ENCODE assay signal across 12 mouse cellular contexts in the genomic region with DNA sequence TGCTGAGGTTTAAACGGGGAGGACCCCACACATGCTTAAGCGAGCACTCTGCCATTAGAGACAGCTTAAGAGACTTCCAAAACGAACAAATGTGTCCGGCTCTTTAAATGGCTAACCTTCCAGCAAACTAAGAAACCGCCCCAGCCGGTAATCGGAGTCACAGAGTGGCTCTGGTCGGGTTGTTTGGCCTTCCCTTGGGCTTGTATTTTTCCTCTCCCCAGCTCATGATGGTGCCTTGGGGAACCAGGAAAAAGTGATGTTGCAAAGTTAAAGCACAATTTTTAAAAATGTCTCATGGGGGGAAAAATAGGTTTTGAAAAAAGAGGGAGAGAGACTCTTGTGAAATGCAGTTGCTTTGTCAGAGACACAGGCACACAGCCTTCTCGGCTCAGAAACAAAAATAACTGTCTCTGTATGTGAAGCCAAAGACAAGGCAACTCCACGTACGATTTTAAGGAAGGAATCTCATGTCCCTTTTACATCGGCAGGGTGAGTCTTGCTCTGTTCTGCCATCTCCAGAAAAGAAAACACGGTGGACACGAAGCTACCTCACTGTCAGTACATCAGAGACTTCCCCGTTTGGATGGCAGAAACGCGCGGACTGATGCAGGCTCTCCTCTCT. TPM values are rescaled to one million over a fixed set of nuclear protein-coding genes. Genes with fewer than 3 reads are reported as not detected.
DNase-seq lines count a peak whose midpoint lies in the region; ATAC-seq and TF ChIP-seq lines count a peak whose summit lies in the region.
"Had no signal": no experiment of that assay in that cellular context is flagged by ENCODE, and none has a peak within 500 bp of the region (broad histone marks: within the 10 kb centered on the region; RNA-seq: fewer than 3 reads in every experiment).

No protein-coding gene starts in this region.

- no peak for DNase-seq in forebrain, embryonic 11.5 days (ENCODE audit: low spot score)
- DNase-seq in kidney, adult 2 months = no peak
- DNase-seq in kidney, postnatal 36 days = no peak
- no peak for DNase-seq in testis, postnatal 10 days (ENCODE audit: low spot score)
- DNase-seq in ovary, adult 18-20 months (ENCODE audit: low spot score) = no peak
- DNase-seq: cerebellum, adult 18-20 months had no signal

- H3K9ac ChIP-seq in forebrain, embryonic 11.5 days (ENCODE audit: low read length) = no peak overlapping the region
- H3K9ac ChIP-seq in forebrain, embryonic 15.5 days (replicated peaks) = no peak overlapping the region
- H3K9ac ChIP-seq in stomach, embryonic 15.5 days = no peak overlapping the region

- no peak overlapping the region for H3K4me3 ChIP-seq in forebrain, embryonic 11.5 days (ENCODE audit: low read depth, low read length)
- H3K4me3 ChIP-seq in forebrain, embryonic 15.5 days = no peak overlapping the region
- H3K4me3 ChIP-seq in kidney, adult 2 months (ENCODE audit: insufficient read depth, low read depth, low read length) = no peak overlapping the region
- H3K4me3 ChIP-seq in testis, adult 2 months (ENCODE audit: control insufficient read depth, low read depth, low read length) = no peak overlapping the region
- H3K4me3 ChIP-seq in stomach, embryonic 15.5 days (replicated peaks) = no peak overlapping the region
- H3K4me3 ChIP-seq: erythroblast, embryonic 14.5 days had no signal

- ATAC-seq in forebrain, embryonic 11.5 days (replicated peaks; ENCODE audit: low FRiP score) = no peak
- ATAC-seq in forebrain, embryonic 15.5 days (replicated peaks) = no peak
- no peak for ATAC-seq in stomach, embryonic 15.5 days (ENCODE audit: insufficient read depth, low FRiP score, low read depth)

- H3K4me1 ChIP-seq in forebrain, embryonic 11.5 days (replicated peaks; ENCODE audit: control insufficient read depth, insufficient read depth, low read length) = no peaks in the 10 kb centered on the region; the same call in 1 of the 2 replicates
- H3K4me1 ChIP-seq in forebrain, embryonic 15.5 days = peaks cover 11% of the 10 kb centered on the region
- H3K4me1 ChIP-seq in kidney, adult 2 months (ENCODE audit: control insufficient read depth, insufficient read depth, low read length) = peaks cover 18% of the 10 kb centered on the region
- peaks cover 8% of the 10 kb centered on the region for H3K4me1 ChIP-seq in testis, adult 2 months (ENCODE audit: control insufficient read depth, insufficient read depth, low read length)
- H3K4me1 ChIP-seq in stomach, embryonic 15.5 days = 0 out of 2 replicates have a peak, but pooled peaks cover 3% of the 10 kb centered on the region

- no peaks in the 10 kb centered on the region for H3K36me3 ChIP-seq in forebrain, embryonic 11.5 days (ENCODE audit: control insufficient read depth, insufficient read depth, low read length)
- H3K36me3 ChIP-seq in forebrain, embryonic 15.5 days = no peaks in the 10 kb centered on the region
- no peaks in the 10 kb centered on the region for H3K36me3 ChIP-seq in kidney, adult 2 months (ENCODE audit: control insufficient read depth, insufficient read depth, low read length)
- no peaks in the 10 kb centered on the region for H3K36me3 ChIP-seq in testis, adult 2 months (ENCODE audit: control insufficient read depth, insufficient read depth, low read length)
- no peaks in the 10 kb centered on the region for H3K36me3 ChIP-seq in stomach, embryonic 15.5 days

- 65% methylated on average over 18 of the region's 18 CpGs for WGBS in forebrain, embryonic 11.5 days
- WGBS in forebrain, embryonic 15.5 days = 57% methylated on average over 18 of the region's 18 CpGs
- 51% methylated on average over 18 of the region's 18 CpGs for WGBS in kidney, adult 2 months
- 41% methylated on average over 18 of the region's 18 CpGs for WGBS in stomach, embryonic 15.5 days

- H3K27me3 ChIP-seq in forebrain, embryonic 11.5 days (ENCODE audit: control insufficient read depth, insufficient read depth, low read length) = no peaks in the 10 kb centered on the region; the same call in 1 of the 2 replicates
- H3K27me3 ChIP-seq in forebrain, embryonic 15.5 days = no peaks in the 10 kb centered on the region
- H3K27me3 ChIP-seq in kidney, adult 2 months (replicated peaks; ENCODE audit: control insufficient read depth, insufficient read depth, low read length) = no peaks in the 10 kb centered on the region
- peaks cover 3% of the 10 kb centered on the region for H3K27me3 ChIP-seq in testis, adult 2 months (ENCODE audit: control insufficient read depth, insufficient read depth, low read length)
- no peaks in the 10 kb centered on the region for H3K27me3 ChIP-seq in stomach, embryonic 15.5 days (replicated peaks)

- no peaks in the 10 kb centered on the region for H3K9me3 ChIP-seq in forebrain, embryonic 11.5 days (ENCODE audit: control insufficient read depth, low read length)
- H3K9me3 ChIP-seq in forebrain, embryonic 15.5 days = no peaks in the 10 kb centered on the region
- no peaks in the 10 kb centered on the region for H3K9me3 ChIP-seq in stomach, embryonic 15.5 days

- TF ChIP-seq POLR2A in kidney, adult 2 months (IDR thresholded peaks at IDR 0.05; ENCODE audit: low read depth, low read length) = no peak
- TF ChIP-seq POLR2A in testis, adult 2 months (IDR thresholded peaks at IDR 0.05; ENCODE audit: control insufficient read depth, low read depth, low read length) = no peak

- H3K4me2 ChIP-seq in forebrain, embryonic 11.5 days (ENCODE audit: low read depth, low read length, severe bottlenecking) = 0 out of 2 replicates have a peak overlapping the region, but pooled peaks have one; percentile 6
- no peak overlapping the region for H3K4me2 ChIP-seq in forebrain, embryonic 15.5 days (replicated peaks)
- peak overlapping the region; percentile 22; the same call in 1 of the 2 replicates for H3K4me2 ChIP-seq in stomach, embryonic 15.5 days

- TF ChIP-seq CTCF in kidney, adult 2 months (conservative IDR thresholded peaks at IDR 0.05; ENCODE audit: insufficient read depth, insufficient read length, low read depth, low read length) = no peak
- no peak for TF ChIP-seq CTCF in testis, adult 2 months (IDR thresholded peaks at IDR 0.05; ENCODE audit: control insufficient read depth, insufficient read depth, insufficient replicate concordance, low read depth, low read length)

- H3K27ac ChIP-seq in forebrain, embryonic 11.5 days (ENCODE audit: low read depth, low read length) = no peak overlapping the region
- no peak overlapping the region for H3K27ac ChIP-seq in forebrain, embryonic 15.5 days (replicated peaks)
- peak overlapping the region; percentile 27; the same call in 1 of the 2 replicates for H3K27ac ChIP-seq in kidney, adult 2 months (ENCODE audit: insufficient read depth, low read depth, low read length)
- H3K27ac ChIP-seq in testis, adult 2 months (ENCODE audit: control insufficient read depth, insufficient read depth, low read depth, low read length) = peak overlapping the region; percentile 10; the same call in 1 of the 2 replicates
- H3K27ac ChIP-seq in stomach, embryonic 15.5 days = no peak overlapping the region

RNA-seq across cellular contexts. Expression of a gene that starts 25.2 kb away (rescaled TPM):
- 4.6 TPM in 1 of 2 replicates, not detected in the other for polyA plus RNA-seq in forebrain, embryonic 11.5 days (2014; fragmentation: Nextera tagmentation; extraction: Ambion mirVana)
- 5.6 and 7.4 TPM in 2 replicates for polyA plus RNA-seq in forebrain, embryonic 15.5 days (2015; fragmentation: Nextera tagmentation; extraction: Ambion mirVana)
- polyA plus RNA-seq in kidney, adult 2 months (2012; rRNA removed) = not detected in 2 replicates
- polyA plus RNA-seq in testis, adult 2 months (2012; rRNA removed) = not detected in 2 replicates
- 0.67 and 0.80 TPM in 2 replicates for polyA plus RNA-seq in stomach, embryonic 15.5 days (2015; fragmentation: Nextera tagmentation; extraction: Ambion mirVana)
- polyA plus RNA-seq: C2C12; liver, adult 2 months had no signal

Comparison
In these comparisons a context has a peak if more than half of its experiments do, and no peak if none do; other contexts are left out.
1. H3K27ac ChIP-seq: peak in kidney, adult 2 months (single experiment) and testis, adult 2 months (single experiment); none in forebrain, embryonic 11.5 days (single experiment), forebrain, embryonic 15.5 days (single experiment) and stomach, embryonic 15.5 days (single experiment).